Mouse (Mus musculus) heart, adult 2 months (tissue): ENCODE measurements around the gene Gm4303.
"Not testable (repeated sequence)": the region's sequence is repeated elsewhere in the genome, so short reads cannot be mapped to it uniquely, and the experiment has no call there.

Experiments
- CTCF ChIP-seq: fragments of 200-600 bp; IDR thresholded peaks from 2 replicates; pipeline ENCODE4 v1.8.1; 2022; ENCODE audit warnings: antibody characterized with exemption, mild to moderate bottlenecking, moderate library complexity
- EP300 ChIP-seq: fragments of 200-500 bp; IDR thresholded peaks from 2 replicates; pipeline ENCODE4 v1.6.1; 2011; ENCODE audit warnings: low read depth, low read length, control low read depth; ENCODE audit not compliant: insufficient read depth
- POLR2A ChIP-seq: fragments of 200-500 bp; IDR thresholded peaks from 2 replicates; pipeline ENCODE4 v1.6.1; 2011; ENCODE audit warnings: mild to moderate bottlenecking, low read depth, low read length, control low read depth; ENCODE audit not compliant: insufficient read depth

DNA sequence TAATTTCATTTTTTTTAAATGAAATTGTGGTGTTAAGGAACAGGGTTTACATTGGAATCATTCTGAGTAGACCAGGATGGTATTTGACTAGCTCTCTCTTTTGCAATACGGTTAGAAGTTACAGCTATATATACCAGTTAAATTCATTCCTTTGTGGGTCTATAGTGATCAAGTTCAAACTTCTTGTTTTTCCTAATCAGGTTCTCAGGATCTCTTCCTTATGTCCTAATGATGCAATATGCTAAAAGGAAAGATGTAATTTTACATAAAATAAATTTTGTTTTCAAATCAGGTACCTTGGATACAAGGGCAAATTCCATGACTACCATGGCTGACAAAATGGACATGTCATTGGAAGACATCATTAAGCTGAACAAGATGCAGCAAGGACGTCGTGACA is 5.0 kb downstream of the Gm4303 start, which contains the start of gene Gm4305:
- not testable (repeated sequence) for TF ChIP-seq CTCF, EP300, POLR2A
